Mouse (Mus musculus) spleen, adult 2 months (tissue): Measurements from ENCODE around the gene Zbtb20.

Source experiments
- CTCF ChIP-seq: fragments of 200-500 bp; IDR thresholded peaks from 2 replicates; pipeline ENCODE4 v1.5.1; 2011; ENCODE audit warnings: mild to moderate bottlenecking, inconsistent platforms; ENCODE audit not compliant: insufficient read depth, insufficient read length, insufficient replicate concordance; ENCODE audit errors: extremely low read depth
- POLR2A ChIP-seq: fragments of 200-500 bp; IDR thresholded peaks from 2 replicates; pipeline ENCODE4 v1.6.1; 2011; ENCODE audit warnings: low read depth, low read length, inconsistent platforms

GRCm38 (mm10) chr16:42863231-42863630 lies 12.4 kb upstream of the Zbtb20 start:
- no peak for TF ChIP-seq POLR2A
- no peak for TF ChIP-seq CTCF
